Mouse (Mus musculus) intestine, postnatal 0 days (tissue): ENCODE measurements at regions not wholly inside any gene's neighbourhood (a gene's known extent, or its start where the extent isn't known, plus 50 kb on each side); places are given as distances from the start of the nearest gene placed in this dataset.

ENCODE experiments used
- ATAC-seq: fragments of 200-750 bp; cut with Nextera tagmentation; 2 replicates; pipeline ENCODE4 v1.8.0; 2017; ENCODE audit warnings: mild to moderate bottlenecking, moderate TSS enrichment, moderate library complexity
- H3K27ac ChIP-seq: fragments of 300-500 bp; sonication (generic); 2 replicates; pipeline ENCODE4 v1.5.1; 2014; ENCODE audit warnings: mild to moderate bottlenecking, low read depth, low read length, moderate library complexity
- H3K27me3 ChIP-seq: fragments of 300-500 bp; sonication (generic); replicated peaks from 2 replicates; pipeline ENCODE4 v1.6.1; 2014; ENCODE audit warnings: low read length, mixed read lengths; ENCODE audit not compliant: control insufficient read depth, insufficient read depth
- H3K36me3 ChIP-seq: fragments of 300-500 bp; sonication (generic); 2 replicates; pipeline ENCODE4 v1.6.1; 2014; ENCODE audit warnings: mild to moderate bottlenecking, moderate library complexity; ENCODE audit not compliant: control insufficient read depth, insufficient read depth
- H3K4me1 ChIP-seq: fragments of 300-500 bp; sonication (generic); replicated peaks from 2 replicates; pipeline ENCODE4 v1.6.1; 2014; ENCODE audit warnings: antibody characterized with exemption, low read length, mixed read lengths; ENCODE audit not compliant: control insufficient read depth, insufficient read depth
- H3K4me2 ChIP-seq: fragments of 300-500 bp; sonication (generic); replicated peaks from 2 replicates; pipeline ENCODE4 v1.6.1; 2014; ENCODE audit warnings: low read depth, mild to moderate bottlenecking, moderate library complexity
- H3K4me3 ChIP-seq: fragments of 300-500 bp; sonication (generic); 2 replicates; pipeline ENCODE4 v1.5.1; 2014; ENCODE audit warnings: low read depth, low read length
- H3K9ac ChIP-seq: fragments of 300-500 bp; sonication (generic); 2 replicates; pipeline ENCODE4 v1.6.1; 2014; ENCODE audit warnings: mild to moderate bottlenecking, low read depth, low read length
- H3K9me3 ChIP-seq: fragments of 300-500 bp; sonication (generic); 2 replicates; pipeline ENCODE4 v1.6.1; 2016; ENCODE audit warnings: mixed run types; ENCODE audit not compliant: control insufficient read depth
- CTCF ChIP-seq: sonication (generic); IDR thresholded peaks from 2 replicates; pipeline ENCODE4 v1.5.1; 2016; ENCODE audit warnings: low read depth, mild to moderate bottlenecking, control low read depth, antibody characterized with exemption, moderate library complexity
- WGBS: fragments of 180-500 bp; shearing (Covaris S2); extraction: QIAGEN DNeasy Blood & Tissue Kit; methylation state at CpG from one replicate; pipeline ENCODE4 v1.1.7; 2014; 5-methylcytosine and 5-hydroxymethylcytosine counted together

DNA sequence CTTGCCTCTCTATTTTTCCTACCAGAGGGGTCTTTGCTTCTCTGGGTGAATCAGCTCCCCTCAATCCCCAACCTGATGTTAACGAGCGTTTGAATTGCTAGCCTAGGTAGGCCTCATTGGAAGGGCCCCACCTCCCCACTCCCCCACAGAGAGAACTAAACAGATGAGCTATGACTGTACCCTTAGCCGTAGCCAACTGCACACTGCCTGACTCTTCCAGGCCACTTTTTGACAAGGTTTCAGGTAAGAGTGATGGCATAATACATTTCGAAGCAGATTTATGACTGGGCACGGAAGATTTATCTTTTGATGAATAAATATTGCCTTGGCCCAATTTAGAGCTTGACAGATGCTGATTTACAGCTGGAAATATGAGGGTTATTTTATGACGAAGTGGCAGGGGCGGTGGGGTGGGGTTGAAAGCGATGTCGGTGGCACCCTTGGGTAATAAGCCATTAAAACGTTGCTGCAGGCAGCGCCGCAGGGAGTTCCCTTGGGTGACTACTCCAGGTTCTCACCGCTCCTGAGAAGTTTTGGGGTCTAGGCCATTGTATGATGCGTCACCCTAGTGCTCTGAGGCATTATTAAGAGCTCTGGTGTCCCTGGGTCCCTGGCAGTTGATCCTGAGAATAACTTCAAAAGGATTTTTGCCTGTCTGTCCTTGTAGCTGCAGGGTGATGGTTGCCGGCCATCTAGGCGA is 159.7 kb upstream of the Mrps10 start:
- WGBS: 56% methylated on average over 16 of the region's 16 CpGs
- no peak for TF ChIP-seq CTCF
- Histone ChIP-seq H3K4me2 (no peak overlapping the region), H3K9ac (no peak overlapping the region), H3K27me3 (no peaks in the 10 kb centered on the region), H3K4me3 (no peak overlapping the region), H3K4me1 (no peaks in the 10 kb centered on the region), H3K36me3 (no peaks in the 10 kb centered on the region), H3K27ac (no peak overlapping the region), H3K9me3 (no peaks in the 10 kb centered on the region)
- no peak for ATAC-seq

DNA sequence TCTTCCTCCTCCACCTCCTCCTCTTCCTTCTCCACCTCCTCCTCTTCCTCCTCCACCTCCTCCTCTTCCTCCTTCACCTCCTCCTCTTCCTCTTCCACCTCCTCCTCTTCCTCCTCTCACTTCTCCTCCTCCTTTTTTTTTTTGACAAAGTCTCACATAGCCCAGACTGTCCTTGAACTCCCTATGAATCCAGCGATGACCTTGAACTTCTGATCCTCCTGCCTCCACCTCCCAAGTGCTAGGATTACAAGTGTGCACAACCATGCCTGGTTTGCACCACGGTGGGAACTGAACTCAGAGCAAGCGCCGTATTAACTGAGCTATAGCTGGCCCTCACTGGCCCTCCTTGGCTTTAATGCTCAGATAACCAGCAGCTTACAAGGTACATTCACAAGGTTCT is 161.2 kb upstream of the Mrps10 start:
- H3K4me1 ChIP-seq: no peaks in the 10 kb centered on the region
- no peak overlapping the region for H3K9ac ChIP-seq
- no peaks in the 10 kb centered on the region for H3K27me3 ChIP-seq
- no peak overlapping the region for H3K27ac ChIP-seq
- H3K9me3 ChIP-seq: no peaks in the 10 kb centered on the region
- H3K4me2 ChIP-seq: no peak overlapping the region
- H3K36me3 ChIP-seq: no peaks in the 10 kb centered on the region
- TF ChIP-seq CTCF: no peak
- H3K4me3 ChIP-seq: no peak overlapping the region
- WGBS: 92% methylated on average over 4 of the region's 4 CpGs
- no peak for ATAC-seq

DNA sequence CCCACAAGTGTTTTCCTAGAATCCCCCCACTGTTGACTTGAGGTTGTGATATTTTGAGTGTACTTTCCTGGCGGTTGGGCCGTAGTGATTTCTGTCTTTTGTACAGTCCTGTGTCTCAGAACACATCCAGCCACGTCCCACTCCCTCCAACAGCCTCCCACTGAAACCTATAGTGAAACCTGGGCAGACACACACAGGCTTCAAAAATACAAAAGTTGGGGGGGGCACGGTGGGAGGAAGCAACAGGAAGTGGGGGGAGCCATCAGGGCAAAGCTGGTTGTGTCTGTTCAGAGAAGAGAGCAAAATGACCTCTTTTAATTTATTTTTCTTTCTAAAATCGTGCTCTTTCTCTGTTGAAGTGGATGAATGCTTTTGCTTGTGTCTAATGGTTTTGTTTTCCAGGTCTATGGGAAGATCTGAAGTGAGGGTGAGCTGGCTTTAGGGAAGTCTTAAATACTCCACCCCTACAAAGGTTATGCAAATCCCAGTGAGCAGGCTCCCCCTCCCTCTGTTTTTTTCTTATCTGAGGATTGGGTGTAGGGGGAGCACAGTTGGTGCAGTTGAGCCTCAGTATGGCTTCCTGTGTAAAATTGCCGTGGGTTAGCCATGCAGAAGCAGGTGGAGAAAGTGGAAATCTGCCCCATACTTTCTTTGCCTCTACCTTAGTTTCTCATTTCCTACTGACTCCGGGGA is 164.1 kb upstream of the Mrps10 start:
- Histone ChIP-seq H3K9me3 (no peaks in the 10 kb centered on the region), H3K36me3 (no peaks in the 10 kb centered on the region), H3K27ac (no peak overlapping the region), H3K4me1 (no peaks in the 10 kb centered on the region), H3K4me3 (no peak overlapping the region), H3K9ac (no peak overlapping the region), H3K27me3 (no peaks in the 10 kb centered on the region), H3K4me2 (no peak overlapping the region)
- TF ChIP-seq CTCF: no peak
- ATAC-seq: no peak
- 76% methylated on average over 7 of the region's 7 CpGs for WGBS

DNA sequence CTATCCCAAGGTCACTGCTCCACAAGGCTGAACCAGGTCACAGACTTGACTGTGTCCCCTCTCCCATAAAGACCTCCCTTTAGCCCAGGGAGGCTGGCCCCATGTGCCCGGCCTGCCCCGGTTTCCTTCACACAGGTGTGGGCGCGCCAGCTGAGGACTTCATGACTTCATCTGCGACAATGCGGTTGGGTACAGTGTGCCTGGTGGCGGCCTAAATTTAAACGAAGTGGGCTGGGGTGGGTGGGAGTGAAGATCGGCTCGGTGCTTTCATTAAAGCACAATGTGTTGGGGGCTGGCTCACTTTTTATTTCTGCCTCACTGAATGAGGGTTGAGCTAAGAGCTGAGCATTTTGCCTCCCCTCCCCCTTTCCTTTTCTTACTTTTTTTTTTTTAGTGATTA is 169.5 kb upstream of the Mrps10 start:
- TF ChIP-seq CTCF: no peak
- 91% methylated on average over 10 of the region's 10 CpGs for WGBS
- H3K27ac ChIP-seq: no peak overlapping the region
- H3K4me3 ChIP-seq: no peak overlapping the region
- H3K4me1 ChIP-seq: no peaks in the 10 kb centered on the region
- H3K9ac ChIP-seq: no peak overlapping the region
- no peak for ATAC-seq
- H3K9me3 ChIP-seq: no peaks in the 10 kb centered on the region
- H3K36me3 ChIP-seq: no peaks in the 10 kb centered on the region
- H3K4me2 ChIP-seq: no peak overlapping the region
- H3K27me3 ChIP-seq: no peaks in the 10 kb centered on the region

DNA sequence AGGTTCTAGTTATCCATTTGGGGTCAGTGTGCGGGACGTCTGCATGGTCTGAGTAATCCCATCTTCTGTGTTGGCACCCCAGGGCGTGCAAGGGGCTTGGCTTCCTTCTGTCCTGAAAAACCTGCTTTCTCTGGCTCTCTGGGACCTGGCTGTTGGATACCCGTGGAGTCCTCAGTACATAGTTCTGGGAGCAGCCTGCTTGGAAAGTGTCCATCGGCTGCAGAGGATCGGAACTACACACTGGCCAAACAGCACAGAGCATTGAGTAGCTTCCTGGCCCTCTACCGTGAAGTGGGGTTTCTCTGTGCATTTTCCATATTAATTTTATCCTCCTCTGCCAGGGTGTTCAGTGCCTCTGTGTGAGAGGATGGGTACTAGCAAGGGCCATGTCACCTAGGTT is 170.7 kb upstream of the Mrps10 start:
- no peak overlapping the region for H3K4me3 ChIP-seq
- no peaks in the 10 kb centered on the region for H3K4me1 ChIP-seq
- TF ChIP-seq CTCF: no peak
- H3K27ac ChIP-seq: no peak overlapping the region
- H3K27me3 ChIP-seq: no peaks in the 10 kb centered on the region
- WGBS: 69% methylated on average over 7 of the region's 7 CpGs
- H3K9me3 ChIP-seq: no peaks in the 10 kb centered on the region
- no peaks in the 10 kb centered on the region for H3K36me3 ChIP-seq
- H3K9ac ChIP-seq: no peak overlapping the region
- no peak overlapping the region for H3K4me2 ChIP-seq
- no peak for ATAC-seq

DNA sequence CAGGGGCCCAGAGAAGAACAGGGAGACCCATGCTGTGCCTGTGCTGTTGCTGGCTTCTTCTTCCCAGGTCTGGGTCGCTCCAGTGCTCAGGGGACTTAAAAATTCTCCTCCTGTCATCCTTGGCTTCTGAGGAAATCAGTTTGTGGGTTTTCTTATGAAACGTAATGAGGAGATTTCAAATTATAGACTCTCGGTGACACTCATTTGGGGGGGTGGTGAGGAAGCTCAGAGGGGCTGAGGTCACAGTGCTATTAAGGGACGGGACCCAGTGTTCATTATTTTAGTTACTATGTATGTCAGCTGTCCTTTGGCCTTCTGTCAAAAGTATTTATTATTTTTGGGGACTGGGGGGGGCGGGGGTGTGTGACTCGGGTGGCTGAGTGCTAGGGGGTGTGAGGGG is 171.7 kb upstream of the Mrps10 start:
- no peaks in the 10 kb centered on the region for H3K27me3 ChIP-seq
- no peaks in the 10 kb centered on the region for H3K36me3 ChIP-seq
- ATAC-seq: no peak
- H3K9ac ChIP-seq: no peak overlapping the region
- no peak overlapping the region for H3K4me2 ChIP-seq
- no peak for TF ChIP-seq CTCF
- no peaks in the 10 kb centered on the region for H3K4me1 ChIP-seq
- 74% methylated on average over 6 of the region's 6 CpGs for WGBS
- no peak overlapping the region for H3K4me3 ChIP-seq
- no peak overlapping the region for H3K27ac ChIP-seq
- H3K9me3 ChIP-seq: no peaks in the 10 kb centered on the region
